Mouse (Mus musculus) frontal cortex, adult 2 months (tissue): ENCODE measurements at regions not wholly inside any gene's neighbourhood (a gene's known extent, or its start where the extent isn't known, plus 50 kb on each side); places are given as distances from the start of the nearest gene placed in this dataset.

Source experiments
- DNase-seq, 2 experiments: peaks; one replicate each; pipeline ENCODE4 v3.0.0; 2022; ENCODE audit warnings: low spot score in 1 of 2; ENCODE audit errors: extremely low spot score in 1 of 2

DNA sequence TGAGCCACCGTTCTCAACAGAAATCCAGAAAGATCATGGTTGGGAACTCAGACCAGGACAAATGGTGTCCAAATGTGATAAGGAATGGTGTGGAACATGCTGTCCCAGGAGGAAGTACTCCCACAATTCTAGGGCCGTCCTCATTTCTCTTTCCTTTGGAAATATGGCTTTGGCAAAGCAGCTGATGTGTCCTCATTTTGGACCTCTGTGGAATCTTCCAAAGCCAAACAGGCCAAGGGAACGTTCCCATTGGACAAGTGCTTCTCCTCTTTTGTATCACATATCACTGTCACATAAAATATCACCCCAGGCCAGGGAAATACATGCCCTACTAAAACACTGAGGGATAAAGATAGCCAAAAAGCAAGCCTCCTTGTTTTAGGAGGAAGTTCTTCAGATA lies 532.8 kb downstream of the 9430069I07Rik start:
- DNase-seq = no peak

DNA sequence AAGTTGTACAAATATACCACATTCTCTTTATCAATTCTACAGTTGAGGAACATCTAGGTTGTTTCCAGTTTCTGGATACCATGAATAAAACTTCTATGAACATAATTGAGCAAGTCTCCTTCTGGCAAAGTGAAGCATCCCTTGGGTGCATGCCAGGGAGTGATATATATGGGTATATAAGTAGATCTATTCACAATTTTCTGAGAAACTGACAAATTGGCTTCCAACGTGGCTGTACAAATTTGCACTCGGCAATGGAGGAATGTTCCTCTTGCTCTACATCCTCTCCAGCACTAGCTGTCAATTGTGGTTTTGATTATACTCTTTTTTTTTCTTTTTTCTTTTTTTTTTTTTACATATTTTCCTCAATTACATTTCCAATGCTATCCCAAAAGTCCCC lies 576.7 kb downstream of the 9430069I07Rik start:
- peak in 1 of 2 experiments; percentile 26 for DNase-seq

- DNase-seq = no peak
Observed at GRCm38 (mm10) chr15:33759496-33759895, 598.2 kb downstream of the 9430069I07Rik start.

DNA sequence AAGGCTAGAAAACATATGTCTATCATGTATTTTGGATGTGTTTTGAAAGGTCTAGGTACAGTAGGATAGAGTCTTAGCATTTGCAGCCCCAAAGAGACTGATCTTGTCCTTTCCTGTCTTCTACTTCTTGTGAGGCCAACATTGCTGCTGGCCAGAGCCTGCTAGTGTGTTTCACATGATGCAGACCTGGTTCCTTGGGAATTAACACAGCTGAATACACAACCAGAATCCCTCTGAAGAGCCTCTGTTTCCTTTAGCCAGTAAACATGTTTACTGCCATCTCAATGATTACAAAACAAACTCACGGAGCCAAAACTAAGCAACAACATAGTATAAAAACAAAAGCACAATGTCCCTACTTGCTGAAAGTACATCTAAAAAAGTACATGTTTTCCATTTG lies 598.9 kb downstream of the 9430069I07Rik start:
- DNase-seq = no peak
